Mouse (Mus musculus) lung, postnatal 10 days (tissue): ENCODE data around the gene Gbx2.

Experiments used
- DNase-seq: peaks from one replicate; pipeline ENCODE4 v3.0.0; 2021

Gene Gbx2

DNA sequence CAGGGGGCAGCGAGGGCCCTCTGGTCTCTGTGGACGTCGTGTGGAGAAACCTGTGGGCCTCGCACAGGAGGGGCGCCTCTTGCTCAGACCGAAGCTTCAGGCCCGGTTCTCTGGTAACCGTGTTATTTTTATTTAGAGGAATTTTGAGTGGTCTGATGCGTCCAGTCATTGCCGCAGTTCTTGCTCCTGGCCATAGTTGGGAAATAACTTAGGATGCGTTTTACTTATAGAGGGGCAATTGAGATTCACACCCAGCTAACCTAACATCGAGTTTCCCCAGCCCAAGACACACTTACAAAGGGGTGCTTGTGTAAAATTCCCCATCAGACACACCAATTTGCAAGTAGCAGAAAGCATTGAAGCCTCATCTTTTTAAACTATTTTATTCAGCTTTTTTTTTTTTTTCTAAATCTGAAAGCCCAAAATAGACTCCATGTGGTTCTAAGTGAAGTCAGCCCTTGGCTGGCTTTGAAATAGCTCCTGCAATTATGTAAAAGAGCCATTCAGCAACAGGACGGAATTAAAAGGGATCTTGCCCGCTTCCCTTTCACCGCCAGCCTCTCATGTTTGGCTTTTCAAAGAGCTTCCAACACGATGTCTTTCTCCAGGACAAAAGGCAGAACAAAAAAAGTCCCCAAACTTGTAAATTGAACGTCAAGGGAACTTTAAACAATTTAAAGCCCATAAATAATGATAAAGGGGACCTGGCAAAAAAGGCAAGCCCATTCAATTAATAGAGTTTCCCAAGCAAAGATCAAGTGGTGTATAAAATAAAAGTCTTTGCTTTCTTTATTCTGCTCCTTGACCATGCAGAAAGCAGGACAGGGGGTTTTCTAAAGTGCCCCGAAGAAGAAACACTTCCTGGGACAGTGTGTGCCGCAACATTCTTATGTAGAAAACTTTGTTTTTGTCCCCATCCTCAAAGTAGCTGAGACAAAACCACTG, 3.6 kb upstream of the Gbx2 start:
- DNase-seq, result no peak

DNA sequence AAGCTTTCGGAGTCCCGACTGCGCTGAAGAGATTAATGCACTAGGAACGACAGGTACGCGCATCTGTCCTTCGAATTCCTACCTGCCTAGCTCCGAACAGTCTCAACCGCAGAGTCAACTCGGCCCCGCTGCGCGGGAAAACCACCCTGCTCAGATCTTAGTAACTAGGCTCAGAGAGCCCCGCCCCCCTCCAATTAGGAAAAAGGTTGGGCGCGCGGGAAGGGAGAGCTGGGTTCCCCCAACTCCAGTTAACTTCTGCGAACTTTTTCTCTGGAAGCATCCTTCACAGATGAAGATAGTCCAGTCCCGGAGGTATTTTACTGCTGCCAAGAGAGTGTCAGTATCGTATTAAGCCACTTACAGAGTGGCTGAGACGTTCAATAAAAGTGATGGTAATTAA, 2.8 kb upstream of the Gbx2 start:
- no peak for DNase-seq

DNA sequence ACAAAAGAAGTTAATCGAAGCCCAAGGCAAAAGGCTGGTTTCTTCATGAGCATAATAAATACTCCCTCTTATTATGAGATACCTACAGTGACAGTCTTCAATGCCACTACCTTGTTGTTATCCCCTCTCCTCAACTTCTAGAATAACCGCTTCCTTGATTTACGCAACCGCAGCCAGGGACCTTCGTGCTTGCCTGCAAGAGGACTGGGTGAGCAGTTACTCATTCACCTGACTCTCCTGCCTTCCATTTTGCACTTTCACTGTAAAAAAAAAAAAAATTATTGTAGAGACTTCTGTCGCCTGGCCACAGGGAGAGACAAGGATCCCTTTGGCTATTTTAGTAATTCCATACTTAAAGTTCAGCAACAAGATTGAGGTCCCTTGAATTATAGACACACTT, 2.0 kb upstream of the Gbx2 start:
- no peak for DNase-seq

DNA sequence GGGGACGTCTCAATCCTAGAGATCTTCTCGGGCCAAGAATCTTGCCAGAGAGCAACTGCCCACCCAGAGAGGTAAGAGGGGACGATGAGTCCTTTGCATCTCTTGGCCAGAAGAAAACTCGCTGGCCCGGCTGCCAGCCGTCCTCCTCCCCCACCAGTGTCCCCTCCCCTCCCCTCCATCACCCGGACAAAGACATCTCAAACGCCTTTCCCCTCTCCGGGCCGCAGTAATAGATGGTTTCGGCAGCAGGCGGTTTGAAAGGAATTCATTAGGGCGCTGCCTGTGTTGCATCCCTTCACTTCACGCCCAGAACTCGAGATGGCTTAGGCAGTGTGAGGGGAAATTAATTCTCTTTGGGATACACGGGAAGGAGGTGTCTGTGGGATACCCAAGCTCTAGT, 1.6 kb upstream of the Gbx2 start:
- DNase-seq, result no peak

DNA sequence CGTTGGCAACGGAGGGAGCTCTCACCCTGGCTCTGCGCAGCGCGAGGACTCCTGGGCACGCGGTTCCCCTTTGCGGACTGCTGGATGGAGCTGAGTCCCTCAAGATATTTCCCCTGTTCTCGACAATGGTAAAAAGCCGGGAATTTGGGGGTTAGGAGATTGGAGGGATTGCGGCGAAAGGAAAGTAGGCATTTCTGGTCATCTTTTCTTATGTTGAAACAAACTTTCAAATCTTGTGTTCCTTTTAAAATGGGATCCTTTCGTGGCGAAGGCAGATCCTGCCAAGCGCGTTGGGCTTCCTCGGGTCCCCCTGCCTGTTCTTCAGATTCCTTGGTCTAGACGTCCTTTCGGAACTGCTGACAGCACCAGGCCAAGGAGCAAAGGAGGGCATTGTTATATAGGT, 1.0 kb upstream of the Gbx2 start:
- no peak for DNase-seq

DNA sequence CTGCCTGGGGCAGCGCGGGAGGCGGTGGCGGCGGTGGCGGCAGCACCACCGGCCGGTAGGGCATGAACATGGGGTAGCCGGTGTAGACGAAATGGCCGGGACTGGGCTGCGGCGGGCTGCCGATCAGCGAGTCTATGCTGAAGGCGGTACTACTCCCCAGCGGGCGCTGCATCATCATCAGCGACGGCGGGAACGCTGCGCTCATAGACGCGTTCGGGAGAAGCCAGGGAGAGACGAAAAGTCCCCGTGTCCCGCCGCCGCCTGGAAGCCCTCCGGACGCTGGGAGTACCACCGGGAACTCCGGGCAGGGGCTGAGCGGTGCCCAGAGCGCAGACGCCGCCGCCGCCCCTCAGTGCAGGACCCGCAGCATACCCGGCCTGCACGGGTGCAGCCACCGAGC, 428 bp downstream of the Gbx2 start:
- no peak for DNase-seq

DNA sequence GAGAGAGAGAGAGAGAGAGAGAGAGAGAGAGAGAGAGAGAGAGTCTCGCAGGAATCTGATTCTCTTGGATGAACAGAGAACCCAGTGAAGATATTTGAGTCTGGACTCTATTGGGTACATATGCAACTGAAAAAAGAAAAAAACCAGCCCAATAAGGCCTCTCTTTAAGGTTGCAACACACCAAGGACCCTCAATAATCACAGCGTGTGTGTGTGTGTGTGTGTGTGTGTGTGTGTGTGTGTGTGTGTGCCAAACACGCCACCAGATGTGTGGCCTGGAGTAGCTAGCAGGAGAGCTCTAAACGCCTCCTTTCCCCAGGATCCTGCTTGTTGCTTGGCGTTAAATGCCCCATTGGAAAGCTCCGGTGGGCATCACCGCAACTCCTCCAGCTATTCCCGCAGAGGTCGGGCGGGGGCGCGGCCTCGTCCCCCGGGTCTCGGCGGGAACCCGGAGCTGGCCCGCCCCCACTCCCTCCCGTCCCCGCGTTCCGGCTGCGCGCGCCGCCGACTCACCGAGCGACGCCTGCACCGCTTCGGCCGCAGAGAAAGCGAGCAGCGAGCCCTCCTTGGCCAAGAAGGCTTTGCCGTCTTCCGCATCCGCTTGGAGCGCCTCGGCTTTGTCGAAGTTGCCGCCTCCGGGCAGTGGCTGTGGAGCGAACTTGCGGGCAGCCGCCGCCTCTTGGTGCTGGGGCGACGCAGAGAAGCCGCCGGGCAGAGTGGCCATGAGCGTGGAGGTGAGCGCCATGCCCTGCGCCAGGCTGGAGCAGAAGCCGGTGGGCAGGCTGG, 1.1 kb downstream of the Gbx2 start:
- peak; percentile 31 for DNase-seq

DNA sequence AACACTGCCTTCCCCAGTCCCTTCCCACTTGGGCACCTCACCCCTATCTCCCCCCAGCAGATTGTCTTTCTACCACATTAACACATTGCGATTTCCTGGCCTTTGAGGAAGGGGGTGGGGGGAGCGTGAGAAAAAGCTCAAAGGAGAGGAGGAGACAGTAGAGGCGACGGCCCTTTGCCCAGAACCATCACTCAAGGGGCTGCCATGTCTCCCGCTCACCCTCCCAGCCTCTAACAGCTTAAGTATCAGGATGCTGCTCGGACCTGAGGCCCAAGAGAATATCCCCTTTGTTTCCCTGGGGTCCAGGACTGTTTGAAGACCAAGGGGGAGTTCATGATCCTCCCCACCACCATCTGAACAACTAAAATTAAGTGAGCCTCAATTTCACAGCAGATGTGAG, 1.8 kb downstream of the Gbx2 start:
- no peak for DNase-seq

DNA sequence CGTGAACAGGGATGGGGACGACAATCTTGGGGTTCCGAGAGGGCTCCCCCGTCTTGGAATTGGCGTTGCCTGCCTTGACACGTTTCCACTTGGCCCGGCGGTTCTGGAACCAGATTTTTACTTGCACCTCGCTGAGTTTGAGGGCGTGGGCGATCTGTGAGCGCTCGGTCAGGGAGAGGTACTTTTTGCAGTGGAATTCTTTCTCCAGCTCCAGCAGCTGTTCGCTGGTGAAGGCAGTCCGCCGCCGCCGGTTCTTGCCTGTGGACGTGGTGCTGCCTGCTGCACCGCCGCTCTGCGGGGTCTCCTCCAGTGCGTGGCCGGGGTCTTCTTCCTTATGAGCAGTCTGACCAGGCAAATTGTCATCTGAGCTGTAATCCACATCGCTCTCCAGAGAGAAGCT, 2.3 kb downstream of the Gbx2 start:
- DNase-seq, result no peak

DNA sequence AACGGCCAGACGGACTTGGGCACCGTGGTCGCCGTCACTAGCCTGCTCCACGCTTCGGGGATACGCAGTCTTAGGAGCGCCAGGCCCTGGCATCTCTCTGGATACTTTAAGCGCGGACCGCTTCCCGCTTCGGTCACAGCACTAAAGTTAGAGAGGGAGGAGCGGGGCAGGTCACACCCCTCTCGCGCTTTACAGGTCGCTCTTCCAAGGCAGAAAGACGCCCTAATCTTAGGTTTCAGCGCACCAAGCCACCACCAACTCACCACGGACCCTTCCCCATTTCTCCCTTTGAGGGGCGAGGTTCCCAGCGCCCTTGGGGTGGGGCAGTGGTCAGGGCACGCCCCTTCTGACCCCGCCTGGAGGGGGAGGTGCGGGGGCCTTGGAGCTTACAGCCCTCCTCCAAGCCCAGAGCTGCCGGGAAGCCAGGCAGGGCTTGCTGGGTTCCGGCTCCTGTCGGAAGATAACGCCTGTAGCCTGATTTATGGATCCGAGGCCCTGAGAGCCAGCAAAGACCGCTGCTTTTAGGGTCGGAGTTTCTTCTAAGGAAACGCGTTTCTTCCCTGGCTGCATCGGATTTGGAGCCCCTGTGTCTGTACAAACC, 3.8 kb downstream of the Gbx2 start:
- DNase-seq, result peak; percentile 19

DNA sequence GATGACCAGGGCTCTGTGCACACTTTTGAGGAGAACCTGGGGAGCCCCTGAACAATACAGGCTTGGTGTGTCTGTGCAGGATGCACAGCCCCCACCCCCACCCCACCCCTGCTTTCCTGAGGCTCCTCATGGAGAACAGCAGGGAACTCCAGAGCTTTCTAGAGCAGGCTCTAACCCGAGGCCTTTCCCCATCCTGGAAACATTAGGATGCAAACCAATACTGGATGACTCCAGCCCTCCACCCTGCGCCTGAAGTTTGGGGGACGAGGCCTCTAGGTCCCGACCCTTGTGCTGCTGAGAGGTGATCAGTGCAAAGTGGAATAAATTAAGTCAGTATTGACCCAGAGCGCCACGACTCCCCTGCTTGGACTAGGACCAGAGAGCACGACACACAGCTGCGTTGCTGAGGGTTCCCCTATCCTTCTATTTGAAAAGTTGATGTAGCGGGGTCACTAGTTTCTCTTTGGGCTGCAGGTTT, 4.4 kb downstream of the Gbx2 start:
- DNase-seq, result no peak

DNA sequence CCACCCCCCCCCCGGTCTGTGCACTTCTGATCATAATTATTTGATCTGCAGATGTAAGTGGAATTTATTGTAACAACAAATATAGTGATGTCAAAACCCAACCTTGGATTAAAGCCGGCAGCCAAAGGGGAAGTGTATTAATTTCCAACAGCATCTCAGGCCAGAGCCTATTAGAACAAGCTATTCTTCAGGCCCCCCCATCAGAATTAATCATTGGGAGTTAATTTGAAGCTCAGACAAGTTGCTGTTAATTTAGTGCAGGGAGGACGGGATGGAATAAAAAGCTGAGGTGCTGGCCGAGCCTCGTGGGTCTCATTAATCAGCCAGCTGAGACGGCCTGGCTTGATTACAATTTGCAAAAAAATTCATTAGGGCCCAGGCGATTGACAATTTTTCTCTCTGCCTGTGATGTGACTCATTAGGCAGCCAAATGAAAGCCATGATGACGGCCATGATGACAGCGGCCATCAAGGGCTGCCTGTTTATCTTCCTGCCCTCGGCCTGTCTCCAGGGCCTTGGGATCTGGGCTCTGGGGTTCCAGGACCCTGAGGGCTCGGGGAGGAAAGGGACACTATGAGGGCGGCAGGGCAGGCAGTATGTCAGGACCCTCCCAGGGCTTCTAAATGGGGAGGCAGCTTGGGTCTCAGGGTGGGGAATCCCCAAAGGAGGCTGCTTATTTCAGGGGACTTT, 5.3 kb downstream of the Gbx2 start:
- DNase-seq, result no peak

DNA sequence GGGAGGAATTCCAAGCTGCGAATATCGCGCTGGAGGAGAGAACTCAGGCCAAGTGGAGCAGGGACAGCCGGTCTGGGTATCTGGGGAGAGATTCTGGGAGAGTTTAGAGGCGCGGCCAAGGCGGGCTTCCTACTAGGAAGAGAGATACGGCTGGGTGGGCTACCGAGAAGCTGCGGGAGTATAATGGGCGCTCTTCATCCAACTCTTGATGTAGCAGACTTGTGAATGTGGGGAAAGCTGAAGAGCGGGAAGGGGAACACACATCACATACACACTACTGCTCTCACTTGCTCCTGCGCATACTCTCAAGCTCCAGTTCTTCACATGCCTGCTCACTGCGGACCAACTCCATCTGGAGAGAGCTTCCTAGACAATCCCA, 7.3 kb downstream of the Gbx2 start:
- DNase-seq, result no peak

DNA sequence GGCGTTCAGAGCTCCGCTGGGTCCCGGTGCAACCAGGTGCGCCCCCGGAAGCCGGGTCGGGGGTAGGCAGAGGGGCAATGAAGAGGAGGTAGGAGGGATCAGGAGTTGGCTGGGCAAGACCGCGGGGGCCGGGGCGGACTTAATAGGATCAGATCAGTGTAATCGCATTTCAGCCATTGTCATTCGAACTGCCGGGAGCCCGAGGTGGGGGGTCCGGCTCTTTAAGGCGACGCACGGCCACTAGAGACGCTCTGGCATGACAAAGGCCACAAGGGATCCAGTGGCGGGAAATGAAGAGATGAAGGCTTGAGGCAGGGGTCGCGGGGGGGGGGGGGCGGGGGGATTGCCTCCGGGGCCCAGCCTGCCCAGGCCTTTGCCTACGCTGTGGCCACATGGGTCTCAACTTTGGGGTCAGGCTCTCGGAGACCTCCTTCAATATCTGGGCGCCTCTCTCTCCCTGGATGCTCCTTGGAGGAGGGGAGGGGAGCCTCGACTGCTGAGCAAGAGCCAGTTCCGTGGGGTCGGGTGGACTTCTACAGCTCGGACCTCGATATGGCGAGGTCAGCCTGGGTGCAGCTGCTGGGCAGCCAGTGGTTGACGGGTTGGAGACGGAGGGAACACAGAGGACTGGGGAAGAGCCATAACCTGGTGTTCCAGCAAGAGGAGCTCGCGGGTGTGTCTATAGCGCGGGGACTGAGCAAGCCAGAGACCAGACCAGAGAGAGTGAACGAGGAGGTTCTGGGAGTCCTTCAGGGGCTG, 7.9 kb downstream of the Gbx2 start:
- no peak for DNase-seq

DNA sequence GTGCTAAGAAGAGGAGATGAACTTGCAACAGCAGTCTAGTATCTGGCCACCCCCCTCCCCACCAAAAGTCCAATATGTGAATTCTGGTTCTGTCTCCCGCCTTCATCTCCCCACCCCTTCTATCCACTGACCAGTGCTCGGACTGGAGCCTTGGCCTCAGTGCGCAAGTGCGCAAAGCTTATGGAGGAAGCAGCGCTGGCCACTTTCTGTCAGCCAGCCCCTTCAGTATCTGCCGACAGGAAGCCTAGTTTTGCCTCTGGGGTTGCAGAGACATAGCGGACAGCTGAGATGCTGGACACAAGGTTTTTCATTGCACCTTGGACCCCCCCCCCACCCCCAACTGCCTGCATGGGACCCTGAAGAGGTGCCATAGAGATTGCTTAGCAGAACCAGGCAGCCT, 8.7 kb downstream of the Gbx2 start:
- no peak for DNase-seq

DNA sequence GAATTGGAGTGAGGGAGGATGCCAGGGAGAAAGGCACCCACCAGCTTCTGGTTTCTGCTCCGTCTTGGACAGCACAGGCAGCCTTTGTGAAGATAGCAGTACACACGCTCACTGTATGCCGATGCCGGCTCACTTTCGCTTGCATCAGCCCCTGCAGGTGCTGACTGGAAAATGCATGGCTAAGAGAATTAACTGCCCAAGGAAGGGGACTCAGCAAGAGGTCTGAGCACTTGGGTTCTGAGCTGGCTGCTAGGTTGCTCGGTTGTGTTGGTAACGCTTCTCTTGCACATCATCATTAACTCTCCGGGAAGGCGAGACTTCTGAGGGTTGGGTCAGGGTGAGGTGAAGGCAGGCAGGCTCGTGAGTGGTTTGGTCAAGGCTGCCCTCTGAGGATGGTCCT, 9.2 kb downstream of the Gbx2 start:
- DNase-seq, result no peak

DNA sequence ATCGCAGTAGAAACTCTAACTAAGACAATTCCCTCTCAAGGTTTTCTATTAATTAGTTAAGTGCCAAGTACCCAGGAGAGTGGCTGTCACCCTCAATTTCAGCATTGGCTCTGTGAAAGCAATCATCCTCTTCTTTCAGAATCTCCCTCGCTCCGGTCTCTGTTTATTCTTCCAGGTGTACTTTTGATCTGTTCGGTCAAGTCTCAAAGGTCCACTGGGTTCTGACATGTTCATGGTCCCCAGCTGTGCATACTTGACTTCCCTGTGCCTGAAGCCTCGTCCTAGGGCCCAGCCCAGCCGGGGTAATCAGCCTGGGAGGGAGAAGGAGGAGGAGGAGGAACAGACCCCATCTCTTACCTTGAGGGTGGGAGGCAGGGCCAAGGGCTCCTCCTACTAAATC, 11.8 kb downstream of the Gbx2 start:
- no peak for DNase-seq

DNA sequence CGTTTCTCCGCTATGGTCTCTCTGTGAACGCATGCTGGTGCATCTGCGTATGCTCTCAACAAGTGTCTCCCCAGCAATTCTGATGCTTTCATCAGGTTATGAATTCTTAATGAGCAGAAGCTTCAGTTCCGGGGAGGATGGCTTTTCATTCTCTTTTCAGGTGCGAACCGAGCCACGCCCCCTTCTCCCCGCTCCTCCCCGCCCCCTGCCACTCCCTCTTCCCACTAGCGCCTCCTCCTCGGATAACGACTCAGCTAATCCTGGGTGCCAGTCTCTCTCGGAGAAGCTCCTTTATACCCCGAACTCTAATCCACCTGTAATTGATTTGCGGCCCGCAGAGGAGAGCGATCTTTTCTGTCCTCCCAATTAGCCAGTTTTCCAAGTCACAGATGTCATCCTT, 12.9 kb downstream of the Gbx2 start:
- no peak for DNase-seq

DNA sequence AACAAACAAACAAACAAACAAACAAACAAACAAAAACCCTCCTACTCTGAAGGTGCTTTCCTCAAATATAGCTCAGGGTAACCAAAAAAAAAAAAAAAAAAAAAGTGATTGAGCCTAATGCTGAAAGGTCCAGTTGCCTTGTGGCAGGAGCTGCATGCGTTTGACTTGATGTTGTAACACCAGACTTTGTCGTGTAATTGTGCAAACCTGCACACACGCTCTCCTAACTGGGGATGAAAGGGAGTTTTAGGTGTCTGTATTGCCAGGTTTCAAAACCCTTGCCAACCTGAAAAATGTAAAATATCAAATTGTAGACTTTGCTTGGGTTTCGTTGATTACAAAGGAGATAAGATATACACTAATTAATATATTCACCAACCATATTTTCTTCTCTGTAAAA, 17.4 kb downstream of the Gbx2 start:
- no peak for DNase-seq

DNA sequence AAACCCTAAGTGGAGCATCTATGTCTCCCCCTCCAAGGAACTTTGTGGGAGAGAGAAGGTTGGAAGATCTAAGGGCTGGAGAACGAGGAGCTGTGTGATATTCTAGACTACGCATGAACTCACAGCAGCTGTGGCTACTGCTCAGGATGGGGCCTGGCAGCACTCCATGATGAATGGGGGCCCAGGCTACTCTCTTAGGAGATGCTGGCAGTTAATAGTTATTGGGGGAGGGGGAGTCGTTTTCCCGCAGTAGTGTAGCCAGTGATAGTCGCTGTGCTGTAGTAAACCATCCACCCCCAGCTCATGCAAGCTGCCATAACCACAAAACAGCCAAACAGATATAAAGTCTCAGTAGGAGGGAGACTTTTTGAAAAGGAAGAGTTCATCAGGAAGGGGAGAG, 18.6 kb downstream of the Gbx2 start:
- peak; percentile 42 for DNase-seq

DNA sequence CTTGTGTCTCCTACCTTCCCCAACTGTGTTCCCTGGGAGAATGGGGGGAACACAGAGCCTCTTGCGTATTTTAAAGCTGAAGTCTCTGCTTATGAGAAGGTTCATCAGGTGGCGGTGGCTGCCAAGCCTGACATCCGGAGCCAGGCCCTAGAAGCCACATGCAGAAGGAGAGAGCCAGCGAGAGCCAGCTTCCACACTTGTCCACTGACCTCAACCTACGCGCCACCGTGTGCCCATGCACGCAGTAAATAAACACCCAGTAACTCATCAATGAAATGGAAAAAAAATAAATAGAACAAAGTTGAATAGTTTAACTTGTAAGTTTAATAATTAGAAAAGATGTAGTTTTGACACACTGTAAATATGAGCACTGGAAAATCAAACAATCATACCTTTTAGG, 21.2 kb downstream of the Gbx2 start:
- no peak for DNase-seq

DNA sequence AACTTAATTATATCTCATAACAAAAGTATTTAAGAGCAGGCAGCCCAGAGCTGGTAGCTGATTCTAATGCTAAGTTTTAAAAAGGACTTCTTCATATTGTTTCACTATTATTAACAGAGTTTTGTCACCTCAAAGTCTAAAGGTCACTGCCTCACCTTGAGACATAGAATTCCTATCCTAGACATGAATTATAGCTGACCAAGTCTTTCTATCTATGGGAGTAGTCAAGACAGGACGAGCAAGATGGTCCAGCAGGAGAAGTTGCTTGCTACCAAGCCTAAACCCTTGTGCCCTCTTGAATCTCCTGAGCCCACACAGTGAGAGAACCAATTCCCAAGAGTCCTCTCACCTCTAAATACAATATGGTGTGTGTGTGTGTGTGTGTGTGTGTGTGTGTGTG, 28.3 kb downstream of the Gbx2 start:
- no peak for DNase-seq
